Mouse (Mus musculus): ENCODE data around the gene Ccl4. TPM values are rescaled to one million over a fixed set of nuclear protein-coding genes. Genes with fewer than 3 reads are reported as not detected.

Ccl4 gene
- not detected in 2 replicates for polyA plus RNA-seq (2016; fragmentation: Nextera tagmentation; extraction: Ambion mirVana)

- WGBS = 72% methylated on average over 6 of the region's 6 CpGs
- H3K4me3 ChIP-seq = no peak within 1 kb of the TSS
- DNase-seq (ENCODE audit: low spot score) = no peak
These were observed at the start of gene Ccl4 for GRCm38 (mm10) chr11:83662204-83662603. TSS of gene Ccl4 (plus strand) at chr11:83662584.

GRCm38 (mm10) chr11:83616586-83616985 lies 45.8 kb upstream of the Ccl4 start:
- Histone ChIP-seq H3K4me1 (no peaks in the 10 kb centered on the region), H3K9me3 (no peaks in the 10 kb centered on the region), H3K36me3 (no peaks in the 10 kb centered on the region), H3K27ac (no peak overlapping the region), H3K27me3 (ENCODE audit: insufficient read depth, poor library complexity, severe bottlenecking) (no peaks in the 10 kb centered on the region), H3K4me3 (no peak overlapping the region)
- WGBS = 88% methylated on average over 1 of the region's 1 CpGs
- DNase-seq (ENCODE audit: low spot score) = no peak

More at GRCm38 (mm10) chr11:83662204-83662603, at the start of gene Ccl4:
- H3K4me1 ChIP-seq = no peaks in the 10 kb centered on the region
- H3K36me3 ChIP-seq = no peaks in the 10 kb centered on the region
- H3K9me3 ChIP-seq = no peaks in the 10 kb centered on the region
- H3K27ac ChIP-seq = no peak within 1 kb of the TSS
- H3K27me3 ChIP-seq (ENCODE audit: insufficient read depth, poor library complexity, severe bottlenecking) = no peaks in the 10 kb centered on the region

- H3K4me1 ChIP-seq = no peaks in the 10 kb centered on the region
- no peaks in the 10 kb centered on the region for H3K9me3 ChIP-seq
- H3K27me3 ChIP-seq (ENCODE audit: insufficient read depth, poor library complexity, severe bottlenecking) = no peaks in the 10 kb centered on the region
- H3K4me3 ChIP-seq = no peak overlapping the region
- WGBS = 81% methylated on average over 5 of the region's 5 CpGs
- no peaks in the 10 kb centered on the region for H3K36me3 ChIP-seq
- DNase-seq (ENCODE audit: low spot score) = no peak
- no peak overlapping the region for H3K27ac ChIP-seq
These were observed 44.1 kb upstream of the Ccl4 start for GRCm38 (mm10) chr11:83618238-83618637.

- Histone ChIP-seq H3K27me3 (ENCODE audit: insufficient read depth, poor library complexity, severe bottlenecking) (no peaks in the 10 kb centered on the region), H3K36me3 (no peaks in the 10 kb centered on the region), H3K27ac (no peak overlapping the region), H3K9me3 (no peaks in the 10 kb centered on the region), H3K4me3 (no peak overlapping the region), H3K4me1 (no peaks in the 10 kb centered on the region)
- WGBS = 95% methylated on average over 1 of the region's 1 CpGs
- DNase-seq (ENCODE audit: low spot score) = no peak
These were observed 43.3 kb upstream of the Ccl4 start for GRCm38 (mm10) chr11:83619037-83619436.

GRCm38 (mm10) chr11:83623586-83623985 lies 38.8 kb upstream of the Ccl4 start:
- DNase-seq (ENCODE audit: low spot score) = no peak
- Histone ChIP-seq H3K27ac (no peak overlapping the region), H3K9me3 (no peaks in the 10 kb centered on the region), H3K36me3 (no peaks in the 10 kb centered on the region), H3K4me1 (no peaks in the 10 kb centered on the region), H3K4me3 (no peak overlapping the region), H3K27me3 (ENCODE audit: insufficient read depth, poor library complexity, severe bottlenecking) (no peaks in the 10 kb centered on the region)
- WGBS = 84% methylated on average over 3 of the region's 3 CpGs

- no peak for DNase-seq (ENCODE audit: low spot score)
- peaks cover 6% of the 10 kb centered on the region; the same call in 1 of the 2 replicates for H3K4me1 ChIP-seq
- H3K9me3 ChIP-seq = no peaks in the 10 kb centered on the region
- WGBS = 86% methylated on average over 9 of the region's 9 CpGs
- H3K27me3 ChIP-seq (ENCODE audit: insufficient read depth, poor library complexity, severe bottlenecking) = no peaks in the 10 kb centered on the region
- no peak overlapping the region for H3K4me3 ChIP-seq
- H3K36me3 ChIP-seq = no peaks in the 10 kb centered on the region
- no peak overlapping the region for H3K27ac ChIP-seq
These were observed 33.6 kb upstream of the Ccl4 start for GRCm38 (mm10) chr11:83628808-83629207.

GRCm38 (mm10) chr11:83630630-83631029 lies 31.8 kb upstream of the Ccl4 start:
- Histone ChIP-seq H3K36me3 (no peaks in the 10 kb centered on the region), H3K27ac (no peak overlapping the region), H3K4me3 (no peak overlapping the region), H3K4me1 (peaks cover 6% of the 10 kb centered on the region; the same call in 1 of the 2 replicates), H3K27me3 (ENCODE audit: insufficient read depth, poor library complexity, severe bottlenecking) (no peaks in the 10 kb centered on the region), H3K9me3 (no peaks in the 10 kb centered on the region)
- DNase-seq (ENCODE audit: low spot score) = no peak
- 93% methylated on average over 1 of the region's 1 CpGs for WGBS

- WGBS = 68% methylated on average over 2 of the region's 2 CpGs
- Histone ChIP-seq H3K27ac (no peak overlapping the region), H3K4me3 (no peak overlapping the region), H3K4me1 (peaks cover 6% of the 10 kb centered on the region; the same call in 1 of the 2 replicates), H3K27me3 (ENCODE audit: insufficient read depth, poor library complexity, severe bottlenecking) (no peaks in the 10 kb centered on the region), H3K36me3 (no peaks in the 10 kb centered on the region), H3K9me3 (no peaks in the 10 kb centered on the region)
- DNase-seq (ENCODE audit: low spot score) = no peak
These were observed 31.3 kb upstream of the Ccl4 start for GRCm38 (mm10) chr11:83631065-83631464.

- Histone ChIP-seq H3K4me1 (peaks cover 6% of the 10 kb centered on the region; the same call in 1 of the 2 replicates), H3K4me3 (no peak overlapping the region), H3K27ac (no peak overlapping the region), H3K9me3 (no peaks in the 10 kb centered on the region), H3K27me3 (ENCODE audit: insufficient read depth, poor library complexity, severe bottlenecking) (no peaks in the 10 kb centered on the region), H3K36me3 (no peaks in the 10 kb centered on the region)
- 61% methylated on average over 4 of the region's 4 CpGs for WGBS
- no peak for DNase-seq (ENCODE audit: low spot score)
These were observed 29.6 kb upstream of the Ccl4 start for GRCm38 (mm10) chr11:83632744-83633143.

- no peak for DNase-seq (ENCODE audit: low spot score)
- Histone ChIP-seq H3K27me3 (ENCODE audit: insufficient read depth, poor library complexity, severe bottlenecking) (no peaks in the 10 kb centered on the region), H3K4me3 (no peak overlapping the region), H3K36me3 (no peaks in the 10 kb centered on the region), H3K27ac (no peak overlapping the region), H3K9me3 (no peaks in the 10 kb centered on the region), H3K4me1 (peaks cover 9% of the 10 kb centered on the region)
- 65% methylated on average over 4 of the region's 4 CpGs for WGBS
These were observed 28.0 kb upstream of the Ccl4 start for GRCm38 (mm10) chr11:83634425-83634824.

GRCm38 (mm10) chr11:83634898-83635297 lies 27.5 kb upstream of the Ccl4 start:
- 92% methylated on average over 2 of the region's 2 CpGs for WGBS
- H3K27ac ChIP-seq = no peak overlapping the region
- H3K27me3 ChIP-seq (ENCODE audit: insufficient read depth, poor library complexity, severe bottlenecking) = no peaks in the 10 kb centered on the region
- H3K4me1 ChIP-seq = peaks cover 9% of the 10 kb centered on the region
- DNase-seq (ENCODE audit: low spot score) = no peak
- no peaks in the 10 kb centered on the region for H3K36me3 ChIP-seq
- H3K9me3 ChIP-seq = no peaks in the 10 kb centered on the region
- no peak overlapping the region for H3K4me3 ChIP-seq

GRCm38 (mm10) chr11:83636742-83637235 lies 25.6 kb upstream of the Ccl4 start:
- Histone ChIP-seq H3K9me3 (no peaks in the 10 kb centered on the region), H3K36me3 (no peaks in the 10 kb centered on the region), H3K27ac (no peak overlapping the region), H3K27me3 (ENCODE audit: insufficient read depth, poor library complexity, severe bottlenecking) (no peaks in the 10 kb centered on the region), H3K4me3 (no peak overlapping the region), H3K4me1 (peaks cover 3% of the 10 kb centered on the region; the same call in 1 of the 2 replicates)
- DNase-seq (ENCODE audit: low spot score) = no peak
- WGBS = 61% methylated on average over 1 of the region's 1 CpGs

- no peak for DNase-seq (ENCODE audit: low spot score)
- H3K9me3 ChIP-seq = no peaks in the 10 kb centered on the region
- no peak overlapping the region for H3K27ac ChIP-seq
- no peak overlapping the region for H3K4me3 ChIP-seq
- peaks cover 3% of the 10 kb centered on the region; the same call in 1 of the 2 replicates for H3K4me1 ChIP-seq
- H3K27me3 ChIP-seq (ENCODE audit: insufficient read depth, poor library complexity, severe bottlenecking) = no peaks in the 10 kb centered on the region
- WGBS = 45% methylated on average over 2 of the region's 2 CpGs
- no peaks in the 10 kb centered on the region for H3K36me3 ChIP-seq
These were observed 23.4 kb upstream of the Ccl4 start for GRCm38 (mm10) chr11:83638934-83639333.

- no peak overlapping the region for H3K27ac ChIP-seq
- H3K27me3 ChIP-seq (ENCODE audit: insufficient read depth, poor library complexity, severe bottlenecking) = no peaks in the 10 kb centered on the region
- no peak for DNase-seq (ENCODE audit: low spot score)
- 55% methylated on average over 3 of the region's 3 CpGs for WGBS
- no peaks in the 10 kb centered on the region for H3K36me3 ChIP-seq
- no peak overlapping the region for H3K4me3 ChIP-seq
- H3K4me1 ChIP-seq = peaks cover 3% of the 10 kb centered on the region; the same call in 1 of the 2 replicates
- no peaks in the 10 kb centered on the region for H3K9me3 ChIP-seq
These were observed 22.9 kb upstream of the Ccl4 start for GRCm38 (mm10) chr11:83639533-83639932.
